Mouse (Mus musculus): ENCODE data around the gene Plcb2.

The Plcb2 gene

GRCm38 (mm10) chr2:118728337-118728736, at the start of gene Plcb2:
Plcb2 (minus strand) TSS chr2:118728438.
- H3K36me3 ChIP-seq (ENCODE audit: insufficient read depth, low read length): no peaks in the 10 kb centered on the region
- peaks cover 16% of the 10 kb centered on the region for H3K4me1 ChIP-seq (replicated peaks; ENCODE audit: low read depth, low read length)
- H3K9me3 ChIP-seq (ENCODE audit: low read length): no peaks in the 10 kb centered on the region
- no peak for TF ChIP-seq NANOG (IDR thresholded peaks at IDR 0.05; ENCODE audit: borderline replicate concordance, low read length)
- H3K4me3 ChIP-seq (replicated peaks; ENCODE audit: low read length): peak within 1 kb of the TSS; percentile 26; the same call in 1 of the 2 replicates
- peaks cover 92% of the 10 kb centered on the region for H3K27me3 ChIP-seq (ENCODE audit: insufficient read depth, low read length)

GRCm38 (mm10) chr2:118776295-118776694, 48.1 kb upstream of the Plcb2 start:
- Histone ChIP-seq H3K4me3 (replicated peaks; ENCODE audit: low read length) (no peak overlapping the region), H3K9me3 (ENCODE audit: low read length) (no peaks in the 10 kb centered on the region), H3K36me3 (ENCODE audit: insufficient read depth, low read length) (no peaks in the 10 kb centered on the region), H3K4me1 (replicated peaks; ENCODE audit: low read depth, low read length) (peaks cover 21% of the 10 kb centered on the region), H3K27me3 (ENCODE audit: insufficient read depth, low read length) (peaks cover 62% of the 10 kb centered on the region)
- TF ChIP-seq CTCF (conservative IDR thresholded peaks at IDR 0.05; ENCODE audit: low read length): no peak
- no peak for TF ChIP-seq POU5F1 (IDR thresholded peaks at IDR 0.05; ENCODE audit: borderline replicate concordance, low read length)
- TF ChIP-seq NANOG (IDR thresholded peaks at IDR 0.05; ENCODE audit: borderline replicate concordance, low read length): no peak

GRCm38 (mm10) chr2:118775846-118776245, 47.6 kb upstream of the Plcb2 start:
- H3K27me3 ChIP-seq (ENCODE audit: insufficient read depth, low read length): peaks cover 57% of the 10 kb centered on the region
- no peak for TF ChIP-seq NANOG (IDR thresholded peaks at IDR 0.05; ENCODE audit: borderline replicate concordance, low read length)
- TF ChIP-seq POU5F1 (IDR thresholded peaks at IDR 0.05; ENCODE audit: borderline replicate concordance, low read length): no peak
- TF ChIP-seq CTCF (conservative IDR thresholded peaks at IDR 0.05; ENCODE audit: low read length): no peak
- H3K36me3 ChIP-seq (ENCODE audit: insufficient read depth, low read length): no peaks in the 10 kb centered on the region
- peaks cover 21% of the 10 kb centered on the region for H3K4me1 ChIP-seq (replicated peaks; ENCODE audit: low read depth, low read length)
- H3K4me3 ChIP-seq (replicated peaks; ENCODE audit: low read length): no peak overlapping the region
- H3K9me3 ChIP-seq (ENCODE audit: low read length): no peaks in the 10 kb centered on the region

- peaks cover 20% of the 10 kb centered on the region for H3K4me1 ChIP-seq (replicated peaks; ENCODE audit: low read depth, low read length)
- no peak overlapping the region for H3K4me3 ChIP-seq (replicated peaks; ENCODE audit: low read length)
- H3K9me3 ChIP-seq (ENCODE audit: low read length): no peaks in the 10 kb centered on the region
- H3K36me3 ChIP-seq (ENCODE audit: insufficient read depth, low read length): no peaks in the 10 kb centered on the region
- peaks cover 53% of the 10 kb centered on the region for H3K27me3 ChIP-seq (ENCODE audit: insufficient read depth, low read length)
- TF ChIP-seq POU5F1 (IDR thresholded peaks at IDR 0.05; ENCODE audit: borderline replicate concordance, low read length) (no peak), CTCF (conservative IDR thresholded peaks at IDR 0.05; ENCODE audit: low read length) (no peak), NANOG (IDR thresholded peaks at IDR 0.05; ENCODE audit: borderline replicate concordance, low read length) (no peak)
Measured at GRCm38 (mm10) chr2:118775396-118775795, 47.2 kb upstream of the Plcb2 start.

GRCm38 (mm10) chr2:118774536-118774935, 46.3 kb upstream of the Plcb2 start:
- Histone ChIP-seq H3K4me1 (replicated peaks; ENCODE audit: low read depth, low read length) (peaks cover 12% of the 10 kb centered on the region), H3K36me3 (ENCODE audit: insufficient read depth, low read length) (no peaks in the 10 kb centered on the region), H3K9me3 (ENCODE audit: low read length) (no peaks in the 10 kb centered on the region), H3K27me3 (ENCODE audit: insufficient read depth, low read length) (peaks cover 45% of the 10 kb centered on the region), H3K4me3 (replicated peaks; ENCODE audit: low read length) (no peak overlapping the region)
- TF ChIP-seq POU5F1 (IDR thresholded peaks at IDR 0.05; ENCODE audit: borderline replicate concordance, low read length) (no peak), CTCF (conservative IDR thresholded peaks at IDR 0.05; ENCODE audit: low read length) (no peak), NANOG (IDR thresholded peaks at IDR 0.05; ENCODE audit: borderline replicate concordance, low read length) (no peak)

GRCm38 (mm10) chr2:118772158-118772874, 44.1 kb upstream of the Plcb2 start, which contains the start of gene Phgr1:
Phgr1 (plus strand) TSS chr2:118772769.
- H3K4me3 ChIP-seq (replicated peaks; ENCODE audit: low read length): no peak within 1 kb of the TSS
- H3K9me3 ChIP-seq (ENCODE audit: low read length): no peaks in the 10 kb centered on the region
- H3K27me3 ChIP-seq (ENCODE audit: insufficient read depth, low read length): peaks cover 39% of the 10 kb centered on the region
- TF ChIP-seq POU5F1 (IDR thresholded peaks at IDR 0.05; ENCODE audit: borderline replicate concordance, low read length) (no peak), CTCF (conservative IDR thresholded peaks at IDR 0.05; ENCODE audit: low read length) (no peak), NANOG (IDR thresholded peaks at IDR 0.05; ENCODE audit: borderline replicate concordance, low read length) (no peak)
- peaks cover 7% of the 10 kb centered on the region; the same call in 1 of the 2 replicates for H3K4me1 ChIP-seq (replicated peaks; ENCODE audit: low read depth, low read length)
- H3K36me3 ChIP-seq (ENCODE audit: insufficient read depth, low read length): no peaks in the 10 kb centered on the region

- H3K4me3 ChIP-seq (replicated peaks; ENCODE audit: low read length): no peak overlapping the region
- TF ChIP-seq POU5F1 (IDR thresholded peaks at IDR 0.05; ENCODE audit: borderline replicate concordance, low read length) (no peak), NANOG (IDR thresholded peaks at IDR 0.05; ENCODE audit: borderline replicate concordance, low read length) (no peak), CTCF (conservative IDR thresholded peaks at IDR 0.05; ENCODE audit: low read length) (no peak)
Measured at GRCm38 (mm10) chr2:118766041-118767033, 38.1 kb upstream of the Plcb2 start.

GRCm38 (mm10) chr2:118764875-118765274, 36.6 kb upstream of the Plcb2 start:
- no peak for TF ChIP-seq POU5F1 (IDR thresholded peaks at IDR 0.05; ENCODE audit: borderline replicate concordance, low read length)
- TF ChIP-seq CTCF (conservative IDR thresholded peaks at IDR 0.05; ENCODE audit: low read length): no peak
- TF ChIP-seq NANOG (IDR thresholded peaks at IDR 0.05; ENCODE audit: borderline replicate concordance, low read length): no peak
- no peak overlapping the region for H3K4me3 ChIP-seq (replicated peaks; ENCODE audit: low read length)
- H3K36me3 ChIP-seq (ENCODE audit: insufficient read depth, low read length): no peaks in the 10 kb centered on the region
- H3K4me1 ChIP-seq (replicated peaks; ENCODE audit: low read depth, low read length): peaks cover 46% of the 10 kb centered on the region
- H3K9me3 ChIP-seq (ENCODE audit: low read length): no peaks in the 10 kb centered on the region
- peaks cover 60% of the 10 kb centered on the region for H3K27me3 ChIP-seq (ENCODE audit: insufficient read depth, low read length)

More at GRCm38 (mm10) chr2:118766041-118767033, 38.1 kb upstream of the Plcb2 start:
- peaks cover 41% of the 10 kb centered on the region for H3K4me1 ChIP-seq (replicated peaks; ENCODE audit: low read depth, low read length)
- H3K9me3 ChIP-seq (ENCODE audit: low read length): no peaks in the 10 kb centered on the region
- peaks cover 47% of the 10 kb centered on the region for H3K27me3 ChIP-seq (ENCODE audit: insufficient read depth, low read length)
- H3K36me3 ChIP-seq (ENCODE audit: insufficient read depth, low read length): no peaks in the 10 kb centered on the region
